Mouse (Mus musculus) CD4-positive, CD25-positive, alpha-beta regulatory T cell, adult 2 months (primary cell): ENCODE measurements at regions not wholly inside any gene's neighbourhood (a gene's known extent, or its start where the extent isn't known, plus 50 kb on each side); places are given as distances from the start of the nearest gene placed in this dataset.

Experiments
- DNase-seq: peaks from one replicate; pipeline ENCODE4 v3.0.0-alpha.2; 2012; ENCODE audit warnings: low read depth, low spot score

GRCm38 (mm10) chr13:19523686-19524085 is 96.0 kb downstream of the Epdr1 start:
- DNase-seq: no peak

GRCm38 (mm10) chr13:19517938-19518777 is 101.6 kb downstream of the Epdr1 start:
- DNase-seq: peak; percentile 3

- no peak for DNase-seq
These were observed 104.7 kb downstream of the Epdr1 start for GRCm38 (mm10) chr13:19514844-19515555.

GRCm38 (mm10) chr13:19506543-19506942 is 110.9 kb upstream of the Stard3nl start:
- no peak for DNase-seq

GRCm38 (mm10) chr13:19504241-19504640 is 108.6 kb upstream of the Stard3nl start:
- no peak for DNase-seq

GRCm38 (mm10) chr13:19482198-19482597 is 86.6 kb upstream of the Stard3nl start:
- no peak for DNase-seq

GRCm38 (mm10) chr13:19474041-19474440 is 78.4 kb upstream of the Stard3nl start:
- DNase-seq: peak; percentile 61

DNA sequence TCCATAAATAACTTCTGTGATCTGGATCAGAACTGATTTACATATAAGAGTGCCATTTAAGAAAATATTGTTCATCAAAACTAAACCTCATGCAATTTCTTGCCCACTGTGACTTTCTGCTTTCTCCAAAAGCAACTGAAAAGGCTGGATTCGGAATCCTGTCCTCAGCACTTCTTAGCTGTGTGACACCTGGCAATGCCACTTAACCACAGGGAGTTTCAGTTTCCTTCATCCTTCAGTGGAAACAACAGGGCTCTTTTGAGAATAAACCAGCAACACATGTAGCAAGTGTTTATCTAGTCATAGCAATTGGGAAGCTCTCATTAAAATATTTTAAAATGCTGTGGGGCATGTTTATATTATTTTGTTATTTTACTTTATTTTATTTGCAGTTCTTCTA is 75.1 kb upstream of the Stard3nl start:
- DNase-seq: peak; percentile 3

GRCm38 (mm10) chr13:19466722-19467384 is 71.3 kb upstream of the Stard3nl start:
- no peak for DNase-seq

GRCm38 (mm10) chr13:19462966-19463365 is 67.4 kb upstream of the Stard3nl start:
- DNase-seq: no peak

DNA sequence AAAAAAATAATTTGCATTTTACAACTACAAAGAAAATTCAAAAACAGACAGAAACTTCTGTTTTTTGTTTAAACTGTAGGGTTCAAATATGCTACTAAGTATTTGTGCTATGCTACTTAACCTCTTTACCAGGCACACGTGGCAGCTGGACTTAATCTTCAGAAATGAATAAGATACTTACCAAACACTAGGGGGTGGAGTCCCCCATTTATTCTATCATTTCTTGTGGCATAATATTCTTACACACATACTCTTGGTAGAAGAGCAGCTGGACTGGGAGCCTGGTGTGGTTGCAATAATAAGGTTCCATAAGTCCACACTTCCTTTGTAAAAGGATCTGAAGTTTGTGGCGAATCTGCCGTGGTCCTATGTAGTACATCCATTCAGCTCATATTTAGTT is 53.8 kb upstream of the Stard3nl start:
- no peak for DNase-seq
